Mouse (Mus musculus): ENCODE results near the gene Sephs2.

The Sephs2 gene

DNA sequence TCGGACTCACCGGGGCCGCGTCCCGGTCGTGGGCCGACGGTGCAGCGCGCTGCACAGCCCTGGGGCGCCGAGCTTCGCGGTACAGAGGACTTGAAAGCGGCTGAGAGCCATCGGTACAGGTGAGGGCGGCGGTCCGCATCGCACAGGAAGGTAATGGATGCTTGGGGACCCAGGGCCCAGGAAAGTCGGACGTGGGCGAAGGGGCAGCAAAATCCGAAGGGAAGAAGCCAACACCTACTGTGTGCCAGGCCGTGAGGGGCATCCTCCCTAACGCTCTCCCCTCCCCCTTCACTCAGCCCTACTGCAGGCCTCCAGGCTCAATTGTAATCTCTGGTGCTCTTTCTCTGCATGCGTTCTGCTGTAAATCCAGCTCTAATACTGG is 40.5 kb downstream of the Sephs2 start:
- DNase-seq (ENCODE audit: low read depth, low spot score) = no peak

DNA sequence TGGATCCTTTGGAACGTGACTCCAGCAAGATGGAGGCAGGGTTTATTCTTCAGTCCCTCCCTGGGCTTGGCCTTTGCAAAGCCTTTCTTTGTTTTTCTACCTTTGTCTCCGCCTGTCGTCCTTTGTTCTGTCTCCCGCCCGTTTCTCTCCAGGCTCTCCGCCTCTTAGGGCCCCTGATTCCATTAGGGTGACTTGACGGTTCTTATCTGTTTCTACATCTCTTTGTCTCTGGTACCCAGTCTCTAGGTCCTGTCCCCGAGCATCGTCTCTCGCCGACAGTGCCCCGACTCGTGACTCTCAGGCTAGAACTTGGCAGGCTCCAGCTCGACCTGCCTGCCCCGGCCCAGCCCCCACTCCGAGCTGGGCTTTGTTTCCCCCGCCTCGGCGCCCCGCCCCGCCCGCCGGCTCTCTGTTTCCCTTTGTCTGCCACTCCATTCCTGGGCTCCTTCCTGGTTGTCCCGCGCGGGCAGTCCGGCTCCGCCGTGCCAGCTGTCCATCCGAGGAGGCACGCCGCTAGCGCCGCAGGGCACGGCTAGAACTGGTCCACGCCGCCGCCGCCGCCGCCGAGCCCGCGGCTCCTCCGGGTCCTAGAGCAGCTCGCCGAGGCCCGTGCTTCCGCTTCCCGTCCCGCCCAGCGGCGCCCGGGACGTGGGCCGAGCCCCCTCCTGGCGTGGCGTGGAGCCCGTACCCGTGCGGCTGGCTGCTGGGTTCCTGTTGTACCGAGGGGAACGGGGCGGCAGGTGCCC is 41.1 kb downstream of the Sephs2 start, which contains the start of the genes Zfp553 and Sept1:
Gene Zfp553 (plus strand): TSS at position 440 of the 746 bp plus-strand sequence.
Gene Sept1 (minus strand): TSS at position 509 of the 746 bp plus-strand sequence.
- peak; percentile 92 for DNase-seq (ENCODE audit: low read depth, low spot score)

DNA sequence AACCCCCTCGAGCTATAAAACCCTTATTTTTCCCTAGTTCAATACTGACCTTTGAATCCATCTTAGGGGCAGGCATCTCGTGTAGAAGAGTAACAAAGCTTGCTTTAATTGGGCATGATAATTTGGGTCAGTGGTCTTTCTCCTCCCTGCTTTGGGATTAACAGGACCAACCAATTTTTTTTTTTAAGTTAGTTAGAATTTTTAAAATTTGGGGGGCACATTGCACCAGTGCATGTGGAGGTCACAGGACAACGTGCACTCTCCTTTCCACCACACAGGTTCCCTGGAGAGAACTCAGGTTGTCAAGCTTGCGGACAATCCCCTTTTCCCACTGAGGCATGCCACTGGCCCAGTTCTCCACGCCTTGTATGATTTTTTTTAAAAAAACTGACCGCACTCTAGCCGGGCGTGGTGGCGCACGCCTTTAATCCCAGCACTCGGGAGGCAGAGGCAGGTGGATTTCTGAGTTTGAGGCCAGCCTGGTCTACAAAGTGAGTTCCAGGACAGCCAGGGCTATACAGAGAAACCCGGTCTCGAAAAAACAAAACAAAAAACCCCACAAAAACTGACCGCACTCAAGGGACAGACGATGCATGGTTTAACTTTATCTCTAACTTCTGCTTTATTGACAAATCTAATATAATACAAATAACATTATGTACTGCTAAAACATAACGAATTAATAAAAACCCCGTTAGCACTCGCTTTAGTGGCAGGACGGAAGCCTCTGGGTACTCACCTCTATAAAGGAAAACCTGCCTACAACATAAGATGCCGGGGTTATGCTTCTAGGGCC is 41.8 kb downstream of the Sephs2 start:
- no peak for DNase-seq (ENCODE audit: low read depth, low spot score)

DNA sequence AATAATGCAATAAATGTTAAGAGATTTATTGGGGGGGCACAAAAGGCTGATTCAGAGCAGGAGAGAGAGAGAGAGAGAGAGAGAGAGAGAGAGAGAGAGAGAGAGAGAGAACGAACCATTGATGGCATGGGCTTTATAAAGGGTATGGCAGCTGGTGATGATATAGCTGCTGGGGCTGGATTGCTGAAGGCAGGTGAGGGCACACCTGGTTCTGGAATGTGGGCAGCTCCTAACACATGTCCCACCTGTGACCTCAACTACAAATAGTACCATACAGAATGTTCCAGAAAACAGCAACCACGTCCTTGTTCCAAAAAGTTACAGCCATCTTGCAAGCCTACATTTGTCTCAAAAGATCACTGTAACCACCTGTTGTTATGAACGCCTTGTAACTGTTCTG is 42.5 kb downstream of the Sephs2 start:
- DNase-seq (ENCODE audit: low read depth, low spot score) = no peak

DNA sequence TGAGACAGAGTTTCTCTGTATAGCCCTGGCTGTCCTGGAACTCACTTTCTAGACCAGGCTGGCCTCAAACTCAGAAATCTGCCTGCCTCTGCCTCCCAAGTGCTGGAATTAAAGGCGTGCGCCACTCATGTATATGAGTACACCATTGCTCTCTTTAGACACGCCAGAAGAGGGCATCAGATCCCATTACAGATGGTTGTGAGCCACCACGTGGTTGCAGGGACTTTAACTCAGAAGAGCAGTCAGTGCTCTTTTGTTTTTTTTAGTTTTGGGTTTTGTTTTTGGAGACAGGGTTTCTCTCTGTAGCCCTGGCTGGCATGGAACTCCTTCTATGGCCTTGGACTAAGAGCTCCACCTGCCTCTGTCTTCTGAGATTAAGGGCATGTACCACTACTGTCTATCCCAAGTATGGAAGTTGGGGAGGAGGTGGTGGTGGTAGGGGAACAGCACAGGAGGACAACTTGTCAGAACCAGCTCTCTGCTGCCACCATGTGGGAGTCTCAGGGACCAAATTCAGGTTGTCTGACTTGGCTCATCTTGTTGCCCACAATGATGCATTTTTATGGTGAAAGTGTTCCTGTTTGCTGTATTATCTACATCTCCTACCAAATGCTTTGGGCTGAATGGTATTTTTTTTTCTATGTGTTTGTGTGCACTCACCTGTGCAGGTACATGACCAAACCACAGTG is 45.1 kb downstream of the Sephs2 start:
- peak; percentile 92 for DNase-seq (ENCODE audit: low read depth, low spot score)

DNA sequence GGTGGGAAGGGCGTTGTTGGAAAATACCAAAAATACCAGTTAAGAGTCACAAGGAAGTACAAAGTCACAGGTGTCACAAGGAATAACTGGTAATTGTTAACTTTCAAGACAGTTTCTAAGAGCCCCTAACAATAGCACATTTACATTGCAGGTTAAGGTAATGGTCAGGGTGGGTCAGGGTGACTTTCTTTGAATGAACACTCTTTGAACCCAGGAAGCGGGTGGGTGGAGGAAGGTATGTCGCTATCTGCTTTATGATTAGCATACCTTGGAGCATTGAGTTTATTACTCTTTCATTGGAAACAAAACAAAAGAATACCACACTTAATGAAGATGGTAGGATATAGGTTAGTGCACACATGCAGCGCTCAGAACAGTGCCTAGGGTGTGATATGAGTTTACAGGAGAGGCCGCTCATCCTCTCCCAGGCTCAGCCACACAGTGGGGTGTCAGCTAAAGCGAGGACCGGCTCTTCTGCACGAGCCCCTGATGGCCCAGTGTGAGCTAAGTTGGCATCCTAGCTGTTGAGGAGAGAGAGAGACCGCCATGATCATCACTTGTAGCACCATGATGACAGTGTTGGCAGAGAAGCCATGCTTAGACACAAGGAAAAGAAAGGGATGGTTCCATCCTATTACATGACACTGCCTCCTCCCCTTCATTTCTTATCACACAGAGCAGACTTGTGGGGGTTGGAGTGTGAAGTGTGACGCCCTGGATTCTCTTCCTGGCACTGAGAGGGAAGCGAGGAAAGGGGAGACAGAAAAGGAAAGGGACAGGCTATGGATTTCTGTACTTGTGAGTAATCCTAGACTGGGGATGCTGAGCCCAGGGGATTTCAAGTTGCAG is 48.5 kb downstream of the Sephs2 start:
- DNase-seq (ENCODE audit: low read depth, low spot score) = no peak

DNA sequence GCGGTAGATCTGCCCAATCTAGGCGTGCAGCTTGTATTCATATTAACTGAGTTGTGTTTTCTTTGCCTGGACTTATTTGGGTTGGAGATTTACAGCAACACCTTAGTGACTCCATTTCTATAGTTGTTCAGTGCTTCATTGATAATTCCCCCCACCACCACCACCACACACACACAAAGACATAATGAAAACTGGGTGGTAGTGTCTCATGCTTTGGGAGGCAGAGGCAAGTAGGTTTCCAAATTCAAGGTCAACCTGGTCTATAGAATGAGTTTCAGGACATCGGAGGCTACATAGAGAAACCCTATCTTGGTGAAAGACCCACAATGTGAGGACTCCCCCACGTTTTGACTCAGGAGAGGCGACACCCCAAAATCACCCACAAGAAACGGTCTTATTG is 49.2 kb downstream of the Sephs2 start:
- DNase-seq (ENCODE audit: low read depth, low spot score) = no peak

DNA sequence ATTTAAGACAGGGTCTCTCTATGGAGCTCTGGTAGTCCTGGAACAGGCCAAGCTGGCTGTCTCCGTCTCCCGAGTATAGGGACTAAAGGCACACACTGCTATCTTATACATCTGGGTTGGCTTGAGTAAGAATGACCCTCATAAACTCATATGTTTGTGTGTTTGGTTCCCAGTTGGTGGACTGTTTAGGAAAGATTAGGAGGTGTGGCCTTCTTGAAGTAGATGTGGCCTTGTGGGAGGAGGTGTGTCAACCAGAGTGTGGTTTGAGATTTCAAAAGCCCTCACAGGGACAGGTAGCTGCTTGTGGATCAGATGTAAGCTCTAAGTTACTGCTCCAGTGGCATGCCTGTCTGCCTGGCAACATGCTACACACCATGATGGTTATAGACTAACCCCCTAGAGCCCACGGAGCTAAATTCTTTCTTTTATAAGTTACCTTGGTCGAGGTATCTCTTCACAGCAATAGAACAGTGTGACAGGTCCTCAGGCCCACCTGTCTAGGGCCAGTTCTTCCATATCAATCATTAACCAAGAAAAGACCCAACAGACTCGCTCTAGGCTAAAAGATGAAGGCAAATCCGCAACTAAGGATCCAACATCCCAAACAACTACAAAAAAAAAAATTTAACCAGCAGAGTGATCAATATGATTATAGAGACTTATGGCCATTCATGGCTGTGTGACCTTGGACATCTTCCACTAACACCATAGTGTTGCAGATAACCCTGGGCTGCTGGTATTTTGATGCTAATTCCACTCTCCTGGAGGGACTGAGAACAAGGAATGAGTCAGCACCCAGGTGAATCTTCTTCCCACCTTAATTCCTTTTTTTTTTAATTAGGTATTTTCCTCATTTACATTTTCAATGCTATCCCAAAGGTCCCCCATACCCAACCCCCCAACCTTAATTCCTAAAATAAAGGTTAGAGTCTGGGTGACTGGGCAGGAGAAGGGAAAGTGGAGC is 50.1 kb downstream of the Sephs2 start:
- no peak for DNase-seq (ENCODE audit: low read depth, low spot score)

DNA sequence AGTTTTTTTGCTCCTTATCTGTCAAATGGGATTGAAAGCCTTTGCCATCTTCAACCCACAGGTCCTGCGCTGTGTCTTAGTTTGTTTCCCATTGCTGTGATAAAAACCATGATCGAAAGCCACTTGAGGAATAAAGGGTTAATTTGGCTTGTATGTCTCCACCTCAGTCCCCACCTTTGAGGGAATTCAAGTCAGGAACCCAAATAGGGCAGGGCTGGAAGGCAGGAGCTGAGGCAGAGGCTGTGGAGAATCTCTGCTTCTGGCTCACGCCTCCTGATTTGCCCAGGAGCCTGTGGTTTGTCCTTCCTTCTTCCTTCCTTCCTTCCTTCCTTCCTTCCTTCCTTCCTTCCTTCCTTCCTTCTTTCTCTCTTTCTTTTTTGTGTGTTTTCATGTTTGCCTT is 50.7 kb downstream of the Sephs2 start:
- DNase-seq (ENCODE audit: low read depth, low spot score) = no peak

All from A20 (cell line).